Mouse (Mus musculus) midbrain, embryonic 11.5 days (tissue): ENCODE results near the gene Rhoc. TPM values are rescaled to one million over a fixed set of nuclear protein-coding genes. Genes with fewer than 3 reads are reported as not detected.
A peak's percentile ranks its signal among the peaks of the same experiment; 100 is the strongest.

ENCODE experiments used
- ATAC-seq: fragments of 200-750 bp; cut with Nextera tagmentation; 2 replicates; pipeline ENCODE4 v1.8.0; 2017; ENCODE audit warnings: moderate TSS enrichment, moderate library complexity; ENCODE audit not compliant: low FRiP score
- DNase-seq: peaks from one replicate; pipeline ENCODE4 v3.0.0; 2015; ENCODE audit warnings: low spot score; ENCODE audit errors: missing footprints
- H3K27ac ChIP-seq: fragments of 300-500 bp; sonication (generic); 2 replicates; pipeline ENCODE4 v1.5.1; 2014; ENCODE audit warnings: low read depth, low read length
- H3K27me3 ChIP-seq: fragments of 300-500 bp; sonication (generic); 2 replicates; pipeline ENCODE4 v1.6.1; 2014; ENCODE audit warnings: mild to moderate bottlenecking, low read length, moderate library complexity, mixed read lengths; ENCODE audit not compliant: control insufficient read depth, insufficient read depth
- H3K36me3 ChIP-seq: fragments of 300-500 bp; sonication (generic); 2 replicates; pipeline ENCODE4 v1.6.1; 2014; ENCODE audit warnings: mild to moderate bottlenecking, low read length, moderate library complexity, mixed read lengths; ENCODE audit not compliant: control insufficient read depth, insufficient read depth
- H3K4me1 ChIP-seq: fragments of 300-500 bp; sonication (generic); 2 replicates; pipeline ENCODE4 v1.6.1; 2014; ENCODE audit warnings: low read length; ENCODE audit not compliant: control insufficient read depth, insufficient read depth
- H3K4me2 ChIP-seq: fragments of 300-500 bp; sonication (generic); 2 replicates; pipeline ENCODE4 v1.6.1; 2014; ENCODE audit warnings: mild to moderate bottlenecking, moderate library complexity
- H3K4me3 ChIP-seq: fragments of 300-500 bp; sonication (generic); 2 replicates; pipeline ENCODE4 v1.5.1; 2014; ENCODE audit warnings: low read depth, low read length
- H3K9ac ChIP-seq: fragments of 300-500 bp; sonication (generic); 2 replicates; pipeline ENCODE4 v1.6.1; 2014; ENCODE audit warnings: low read length
- H3K9me3 ChIP-seq: fragments of 300-500 bp; sonication (generic); 2 replicates; pipeline ENCODE4 v1.6.1; 2016; ENCODE audit warnings: low read length; ENCODE audit not compliant: control insufficient read depth
- WGBS: fragments of 180-500 bp; shearing (Covaris S2); extraction: QIAGEN DNeasy Blood & Tissue Kit; methylation state at CpG from one replicate; pipeline ENCODE4 v1.1.7; 2014; 5-methylcytosine and 5-hydroxymethylcytosine counted together
- polyA plus RNA-seq: library from polyadenylated mRNA; unstranded; fragments of >200 nt; fragmentation: Nextera tagmentation; extraction: Ambion mirVana; gene quantifications from 2 replicates; pipeline ENCODE4 v1.2.1, GENCODE M21; 2014

Gene Rhoc
- polyA plus RNA-seq, 1 experiment from 2014 or later = 82.0 TPM

- Histone ChIP-seq H3K9ac (peak within 1 kb of the TSS; percentile 46), H3K9me3 (no peaks in the 10 kb centered on the region), H3K27ac (no peak within 1 kb of the TSS), H3K4me1 (peaks cover 20% of the 10 kb centered on the region), H3K4me3 (peak within 1 kb of the TSS; percentile 38), H3K36me3 (no peaks in the 10 kb centered on the region), H3K27me3 (peaks cover 88% of the 10 kb centered on the region), H3K4me2 (peak within 1 kb of the TSS; percentile 78)
- peak; percentile 80 for ATAC-seq
- peak; percentile 94 for DNase-seq
- WGBS = under 1% methylated on average over 55 of the region's 56 CpGs
Measured at GRCm38 (mm10) chr3:104780561-104781420, 7.4 kb upstream of the Rhoc start, which contains the start of gene Ppm1j. Ppm1j (plus strand) TSS chr3:104781056.

- H3K4me1 ChIP-seq = peaks cover 20% of the 10 kb centered on the region
- H3K9me3 ChIP-seq = no peaks in the 10 kb centered on the region
- DNase-seq (peak; percentile 92), ATAC-seq (peak; percentile 26; the same call in 1 of the 2 replicates)
- peak within 1 kb of the TSS; percentile 46 for H3K9ac ChIP-seq
- under 1% methylated on average over 26 of the region's 26 CpGs for WGBS
- no peak within 1 kb of the TSS for H3K27ac ChIP-seq
- H3K27me3 ChIP-seq = peaks cover 81% of the 10 kb centered on the region
- no peaks in the 10 kb centered on the region for H3K36me3 ChIP-seq
- peak within 1 kb of the TSS; percentile 38 for H3K4me3 ChIP-seq
- peak within 1 kb of the TSS; percentile 78 for H3K4me2 ChIP-seq
Measured at GRCm38 (mm10) chr3:104781471-104781903, 6.7 kb upstream of the Rhoc start, which contains the start of gene Fam19a3. Fam19a3 (minus strand) TSS chr3:104781840.

DNA sequence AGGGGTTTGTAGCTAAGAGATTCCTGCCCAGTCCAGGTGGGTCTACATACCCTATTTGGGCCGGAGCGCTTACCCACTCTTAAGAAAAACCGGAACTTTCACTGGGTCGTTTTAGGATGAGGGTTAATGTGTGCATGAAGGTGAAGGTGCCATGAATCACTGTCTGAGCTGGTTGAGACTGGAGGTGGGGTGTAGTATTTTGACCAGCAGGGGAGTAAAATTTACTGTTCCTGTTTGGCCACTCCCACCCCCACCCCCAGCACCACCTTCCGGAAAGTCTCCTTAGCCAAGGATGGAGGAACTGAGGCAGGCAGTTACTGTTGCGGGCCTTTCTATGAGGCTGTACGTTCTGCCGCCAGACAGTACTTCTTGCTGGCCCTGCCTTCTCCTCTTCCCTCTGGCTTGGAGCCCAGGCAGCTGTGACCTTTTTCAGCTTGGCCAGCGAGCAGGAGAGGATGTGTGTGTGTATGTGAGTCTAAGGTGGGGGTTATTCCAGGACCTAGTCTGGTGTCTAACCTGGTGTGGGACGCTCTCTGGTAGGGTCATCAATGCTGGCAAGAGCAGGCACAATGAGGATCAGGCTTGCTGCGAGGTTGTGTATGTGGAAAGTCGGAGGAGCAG lies 6.0 kb upstream of the Rhoc start:
- 14% methylated on average over 12 of the region's 12 CpGs for WGBS
- H3K27me3 ChIP-seq = peaks cover 74% of the 10 kb centered on the region
- H3K9ac ChIP-seq = no peak overlapping the region
- H3K4me3 ChIP-seq = no peak overlapping the region; the same call in 1 of the 2 replicates
- no peak for ATAC-seq
- H3K36me3 ChIP-seq = no peaks in the 10 kb centered on the region
- H3K27ac ChIP-seq = no peak overlapping the region
- H3K4me2 ChIP-seq = peak overlapping the region; percentile 78; the same call in 1 of the 2 replicates
- peaks cover 18% of the 10 kb centered on the region for H3K4me1 ChIP-seq
- no peaks in the 10 kb centered on the region for H3K9me3 ChIP-seq
- peak; percentile 90 for DNase-seq

GRCm38 (mm10) chr3:104783971-104784500 lies 4.1 kb upstream of the Rhoc start:
- H3K4me1 ChIP-seq = peaks cover 15% of the 10 kb centered on the region
- no peak overlapping the region for H3K4me3 ChIP-seq
- peaks cover 55% of the 10 kb centered on the region for H3K27me3 ChIP-seq
- H3K36me3 ChIP-seq = no peaks in the 10 kb centered on the region
- 34% methylated on average over 14 of the region's 14 CpGs for WGBS
- H3K9me3 ChIP-seq = no peaks in the 10 kb centered on the region
- no peak overlapping the region for H3K4me2 ChIP-seq
- ATAC-seq (no peak), DNase-seq (peak; percentile 73)
- no peak overlapping the region for H3K9ac ChIP-seq
- H3K27ac ChIP-seq = no peak overlapping the region

GRCm38 (mm10) chr3:104785284-104785683 lies 2.9 kb upstream of the Rhoc start:
- WGBS = 92% methylated on average over 6 of the region's 6 CpGs
- H3K36me3 ChIP-seq = no peaks in the 10 kb centered on the region
- peak; percentile 60 for DNase-seq
- ATAC-seq = no peak
- H3K27ac ChIP-seq = no peak overlapping the region
- H3K9ac ChIP-seq = no peak overlapping the region
- H3K9me3 ChIP-seq = no peaks in the 10 kb centered on the region
- peaks cover 50% of the 10 kb centered on the region for H3K27me3 ChIP-seq
- no peak overlapping the region for H3K4me2 ChIP-seq
- H3K4me1 ChIP-seq = peaks cover 22% of the 10 kb centered on the region
- no peak overlapping the region for H3K4me3 ChIP-seq

DNA sequence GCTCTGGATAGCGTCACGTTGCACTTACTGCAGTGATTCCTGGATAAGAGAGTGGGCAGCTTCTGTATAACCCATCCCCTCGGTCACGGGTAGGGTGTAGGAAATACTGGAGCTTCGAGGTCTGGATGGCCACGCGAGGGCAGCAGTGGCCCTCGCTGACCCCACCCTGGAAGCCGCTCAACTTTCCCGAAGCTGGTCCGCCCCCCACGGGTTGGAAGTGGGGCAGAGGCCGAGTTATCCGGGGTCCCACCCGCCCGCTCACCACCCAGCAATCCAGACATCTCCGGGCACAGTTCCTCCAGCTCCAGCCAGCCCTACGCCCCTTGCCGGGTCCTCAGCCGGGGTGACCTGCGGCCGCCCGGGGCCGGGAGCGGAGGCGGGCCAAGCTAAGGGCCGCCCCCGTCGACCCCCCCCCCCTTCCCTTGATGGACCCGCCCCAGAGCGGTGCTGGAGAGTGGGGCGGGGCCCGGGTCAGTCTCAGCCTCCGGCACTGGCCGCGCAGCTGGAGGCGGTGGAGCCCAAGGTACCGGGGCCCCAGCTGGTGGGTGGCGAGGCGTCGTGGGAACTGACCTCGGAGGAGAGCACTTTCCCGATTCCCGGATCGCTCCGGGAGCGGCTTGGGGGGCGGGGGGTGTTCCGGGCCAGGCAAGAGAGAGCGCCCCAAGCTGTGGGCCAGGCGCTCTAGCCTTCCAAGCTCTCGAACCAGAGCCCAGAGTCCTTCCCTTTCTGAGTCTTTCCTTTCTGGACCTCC lies 561 bp downstream of the Rhoc start:
- peak; percentile 98 for DNase-seq
- 1% methylated on average over 48 of the region's 52 CpGs for WGBS
- H3K27ac ChIP-seq = no peak overlapping the region

DNA sequence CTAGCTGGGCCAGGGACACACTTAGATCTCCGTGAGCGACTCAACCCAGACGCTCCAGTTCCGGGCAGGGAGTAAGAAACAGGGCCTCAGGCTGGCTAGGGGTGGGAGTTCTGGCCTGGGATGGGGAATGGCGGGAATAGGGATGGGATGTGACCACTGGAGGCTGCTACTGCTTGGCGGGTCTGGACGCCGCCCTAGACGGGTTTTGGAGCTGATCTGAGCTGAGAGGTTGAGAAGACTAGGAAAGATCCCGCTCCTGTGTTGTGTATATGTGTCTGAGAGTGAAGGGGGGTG lies 1.1 kb downstream of the Rhoc start:
- H3K9me3 ChIP-seq = no peaks in the 10 kb centered on the region
- H3K4me3 ChIP-seq = peak overlapping the region; percentile 49
- H3K4me2 ChIP-seq = peak overlapping the region; percentile 86
- H3K27me3 ChIP-seq = peaks cover 10% of the 10 kb centered on the region; the same call in 1 of the 2 replicates
- H3K9ac ChIP-seq = peak overlapping the region; percentile 57
- no peaks in the 10 kb centered on the region for H3K36me3 ChIP-seq
- H3K4me1 ChIP-seq = peaks cover 19% of the 10 kb centered on the region
- WGBS = 2% methylated on average over 10 of the region's 10 CpGs
- DNase-seq = no peak
- no peak overlapping the region for H3K27ac ChIP-seq
- peak; percentile 35; the same call in 1 of the 2 replicates for ATAC-seq

More for the DNA sequence above, 561 bp downstream of the Rhoc start:
- Histone ChIP-seq H3K4me3 (peak overlapping the region; percentile 49), H3K4me1 (peaks cover 16% of the 10 kb centered on the region), H3K27me3 (peaks cover 15% of the 10 kb centered on the region), H3K9me3 (no peaks in the 10 kb centered on the region), H3K36me3 (no peaks in the 10 kb centered on the region), H3K9ac (peak overlapping the region; percentile 57), H3K4me2 (peak overlapping the region; percentile 86)
- ATAC-seq = peak; percentile 92

DNA sequence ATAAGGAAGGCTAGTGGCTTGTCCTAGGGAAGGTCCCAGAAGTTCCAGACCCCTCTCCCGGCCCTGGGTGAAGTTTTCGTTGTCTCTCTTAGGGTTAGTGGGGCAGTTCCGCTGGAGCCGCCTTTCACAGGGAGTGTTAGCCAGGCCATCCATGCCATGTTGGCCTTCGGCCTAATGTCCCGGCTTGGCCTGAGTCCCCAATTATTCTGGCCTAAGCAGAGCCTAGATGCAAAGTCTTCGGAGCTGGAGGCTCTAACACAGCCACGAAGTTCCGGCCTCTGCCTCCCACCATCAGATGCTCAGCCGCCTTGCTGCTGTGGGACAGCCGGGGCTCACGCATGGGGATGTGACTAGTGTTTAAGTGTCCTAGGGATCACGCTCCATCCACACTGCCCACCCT lies 1.6 kb downstream of the Rhoc start:
- DNase-seq (no peak), ATAC-seq (no peak)
- Histone ChIP-seq H3K27ac (no peak overlapping the region), H3K36me3 (no peaks in the 10 kb centered on the region), H3K4me1 (peaks cover 24% of the 10 kb centered on the region), H3K4me3 (peak overlapping the region; percentile 49), H3K4me2 (peak overlapping the region; percentile 86), H3K9me3 (no peaks in the 10 kb centered on the region), H3K27me3 (peaks cover 7% of the 10 kb centered on the region; the same call in 1 of the 2 replicates), H3K9ac (peak overlapping the region; percentile 57)
- 36% methylated on average over 13 of the region's 13 CpGs for WGBS
